Mouse (Mus musculus) induced T-regulatory cell, adult 2 months (primary cell): ENCODE measurements around the gene Lipt2.
A peak's percentile ranks its signal among the peaks of the same experiment; 100 is the strongest.

Experiments
- DNase-seq: peaks from one replicate; pipeline ENCODE4 v3.0.0-alpha.2; 2012; ENCODE audit warnings: low read depth

Lipt2 gene

DNA sequence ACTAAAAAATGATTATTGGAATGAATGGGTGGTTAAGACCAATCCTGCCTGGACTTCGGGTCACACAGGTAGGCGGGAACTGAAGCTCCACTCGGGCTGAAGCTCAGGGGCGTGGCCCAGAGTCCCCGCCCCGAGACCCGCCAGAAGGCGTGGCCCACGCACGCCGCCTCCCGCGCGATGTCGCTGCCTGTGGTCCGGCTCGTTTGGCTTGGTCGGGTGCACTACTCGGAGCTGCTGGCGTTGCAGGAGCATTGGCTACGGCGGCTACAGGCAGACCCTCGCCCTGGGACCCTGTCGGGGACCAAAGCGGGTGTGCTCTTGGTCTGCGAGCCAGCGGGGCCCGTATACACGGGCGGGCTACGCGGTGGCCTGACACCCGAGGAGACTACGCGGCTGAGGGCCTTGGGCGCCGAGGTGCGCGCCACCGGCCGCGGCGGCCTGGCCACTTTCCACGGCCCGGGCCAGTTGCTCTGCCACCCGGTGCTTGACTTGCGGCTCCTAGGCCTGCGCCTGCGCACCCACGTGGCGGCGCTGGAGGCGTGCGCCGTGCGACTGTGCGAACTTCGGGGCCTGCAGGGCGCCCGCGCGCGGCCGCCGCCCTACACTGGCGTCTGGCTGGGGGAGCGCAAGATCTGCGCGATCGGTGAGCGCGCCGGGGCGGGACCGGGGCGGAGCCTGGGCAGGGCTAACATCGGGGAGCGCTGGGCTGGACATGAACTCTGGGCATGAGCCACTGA is at the start of gene Lipt2:
Gene Lipt2 (plus strand): TSS at position 173 of the 737 bp plus-strand sequence.
- DNase-seq: peak; percentile 88

DNA sequence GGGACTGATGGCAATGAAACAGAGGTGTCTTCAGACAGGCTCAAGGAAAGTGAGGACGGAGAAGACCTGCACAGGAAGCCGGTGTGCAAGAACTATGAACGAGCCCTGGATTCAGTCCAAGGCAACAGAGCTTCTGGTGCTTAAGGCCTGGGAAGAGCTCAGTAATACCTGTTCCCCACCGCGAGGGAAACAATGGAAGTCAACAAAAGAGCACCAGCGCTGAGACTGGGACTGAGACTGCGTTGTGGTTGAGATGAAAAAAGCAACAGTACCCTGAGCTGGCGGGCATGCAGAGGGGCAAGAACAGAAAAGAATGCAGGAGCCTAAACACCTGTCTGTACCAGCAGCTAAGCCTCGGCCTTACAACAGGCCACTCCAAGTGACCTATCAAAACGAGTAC is 47.6 kb upstream of the Lipt2 start:
- no peak for DNase-seq

DNA sequence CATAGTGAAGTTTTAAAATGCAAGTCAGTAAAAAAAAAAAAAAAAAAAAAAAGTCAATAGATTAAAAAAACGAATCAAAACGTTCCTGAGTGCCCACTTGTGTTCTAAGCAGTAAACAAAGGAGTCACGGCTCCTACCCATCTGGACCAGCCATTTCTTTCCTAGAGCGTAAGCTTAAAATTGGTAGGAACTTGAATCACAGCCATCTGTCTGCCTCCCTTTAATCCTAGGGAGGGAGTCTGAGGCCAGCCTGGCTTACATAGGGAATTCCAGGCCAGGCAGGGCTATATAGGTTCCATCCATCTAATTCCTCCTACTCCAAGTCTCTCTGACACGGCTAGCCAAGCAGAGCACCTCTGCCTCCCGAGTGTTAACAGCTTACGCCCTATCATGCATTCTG is 45.3 kb upstream of the Lipt2 start:
- no peak for DNase-seq

DNA sequence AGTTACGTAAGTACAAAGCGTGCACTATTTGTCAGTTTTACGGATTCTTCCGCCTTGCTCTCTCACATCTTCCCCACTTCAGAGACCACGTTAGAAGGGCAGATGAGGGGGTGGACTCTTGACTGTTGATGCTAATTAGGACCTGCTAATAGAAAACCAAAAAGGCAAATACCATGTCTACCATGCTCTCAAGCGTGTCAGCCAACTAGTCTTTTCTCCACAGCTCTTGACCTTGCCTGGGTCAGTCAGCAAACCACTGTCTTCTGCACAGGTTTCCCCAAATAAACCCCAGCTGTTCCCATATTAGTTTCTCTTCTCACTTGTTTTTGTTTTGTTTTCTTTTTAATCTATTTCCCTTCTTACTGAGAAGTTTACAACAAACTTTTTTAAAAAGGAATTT is 44.8 kb upstream of the Lipt2 start:
- DNase-seq: no peak

DNA sequence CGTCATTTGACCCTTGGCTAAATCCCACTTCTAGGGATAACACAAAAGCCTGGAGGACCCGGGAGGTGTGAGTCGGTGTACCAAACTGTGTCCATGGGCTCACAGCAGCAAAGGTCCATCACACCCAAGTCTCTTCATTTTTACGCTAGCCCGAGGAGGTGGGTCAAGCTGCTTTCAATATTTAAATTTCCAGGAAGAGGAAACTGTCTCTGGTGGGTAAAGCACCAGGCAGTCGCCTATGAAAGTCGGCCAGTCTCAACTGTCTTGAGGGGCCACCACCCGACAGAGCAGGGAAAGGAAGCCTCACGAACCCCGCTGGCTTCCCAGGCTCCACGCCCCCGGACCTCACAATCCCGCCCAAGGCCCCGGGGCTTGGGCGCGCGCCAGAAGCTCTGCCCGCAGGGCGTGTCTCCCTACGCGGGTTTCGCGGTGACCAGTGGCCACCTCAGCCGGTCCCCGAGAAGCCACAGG is 38.3 kb upstream of the Lipt2 start:
- peak; percentile 68 for DNase-seq

DNA sequence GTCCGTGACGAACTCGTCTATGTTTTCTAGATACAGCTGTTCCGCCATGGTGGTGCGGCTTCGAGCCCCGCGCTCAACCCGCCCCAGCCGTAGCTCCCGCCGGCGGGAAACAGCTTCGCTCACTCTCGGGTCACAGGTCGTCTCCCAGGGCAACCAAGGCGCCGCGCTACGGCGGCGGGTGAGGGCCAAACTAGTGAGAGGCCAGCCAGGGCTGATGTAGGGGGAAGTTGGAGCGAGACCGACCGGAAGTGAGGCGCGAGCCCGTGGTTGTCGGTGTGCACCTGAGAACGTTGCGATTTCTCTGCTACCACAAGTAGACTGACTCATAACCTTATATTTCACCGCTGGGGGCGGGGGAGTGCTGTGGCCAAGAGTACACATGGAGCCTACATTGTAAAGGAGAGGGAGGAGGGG is 37.7 kb upstream of the Lipt2 start, which contains the start of gene Pold3:
Gene Pold3 (minus strand): TSS at position 190 of the 414 bp plus-strand sequence.
- peak; percentile 98 for DNase-seq

DNA sequence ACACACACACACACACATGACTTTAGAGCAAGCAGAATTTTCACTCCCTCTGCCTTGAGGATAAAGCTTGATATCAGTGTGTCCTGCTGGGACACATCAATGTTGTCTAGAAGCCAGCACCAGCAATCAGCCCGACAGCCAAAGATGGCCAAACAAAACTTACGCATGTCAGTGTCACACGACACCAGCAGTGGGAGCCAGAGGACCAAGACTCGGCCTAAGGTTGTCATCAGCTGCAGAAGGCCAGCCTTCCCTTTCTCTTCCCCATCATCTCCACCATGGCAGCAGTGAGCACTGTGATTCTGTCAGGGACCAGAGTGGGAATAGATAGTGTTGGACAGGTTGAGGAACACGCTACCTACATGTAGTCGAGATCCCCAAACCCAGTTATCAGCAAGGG is 35.6 kb upstream of the Lipt2 start:
- peak; percentile 52 for DNase-seq

DNA sequence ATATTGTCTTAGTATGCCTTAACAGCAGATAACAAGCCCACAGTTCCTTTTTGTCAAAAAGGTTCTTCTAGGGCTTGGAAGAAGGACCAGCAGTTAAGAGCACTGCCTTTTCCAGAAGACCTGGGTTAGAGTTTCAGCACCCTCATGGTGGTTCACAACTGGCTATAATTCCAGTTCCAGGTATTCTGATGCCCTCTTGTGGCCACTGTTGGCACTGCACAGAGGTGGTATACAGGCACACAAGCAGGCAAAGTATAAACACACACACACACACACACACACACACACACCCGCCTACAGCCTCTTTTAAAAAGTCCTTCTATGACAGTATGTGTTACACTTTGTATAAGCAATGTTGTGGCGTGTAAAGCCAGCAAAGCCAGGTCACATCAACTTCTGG is 34.9 kb upstream of the Lipt2 start:
- peak; percentile 82 for DNase-seq

DNA sequence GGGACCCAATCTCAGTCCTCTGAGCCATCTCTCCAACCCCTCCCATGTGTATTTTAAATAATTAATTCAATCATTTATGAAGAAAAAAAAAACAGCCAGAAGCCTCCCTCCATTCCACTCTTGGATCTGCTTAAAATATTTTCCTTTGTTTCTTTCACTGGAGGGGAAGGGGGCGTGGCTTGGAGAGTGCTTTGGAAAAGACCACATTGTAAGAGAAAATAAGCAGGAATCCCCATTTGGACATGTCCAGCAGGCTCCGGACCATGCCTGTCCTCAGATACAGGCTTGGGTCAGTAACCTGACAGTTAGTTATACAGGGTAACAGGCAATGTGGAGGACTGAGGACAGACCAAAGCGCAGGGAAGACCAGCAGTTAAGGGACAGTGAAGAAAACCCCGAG is 33.9 kb upstream of the Lipt2 start:
- no peak for DNase-seq

DNA sequence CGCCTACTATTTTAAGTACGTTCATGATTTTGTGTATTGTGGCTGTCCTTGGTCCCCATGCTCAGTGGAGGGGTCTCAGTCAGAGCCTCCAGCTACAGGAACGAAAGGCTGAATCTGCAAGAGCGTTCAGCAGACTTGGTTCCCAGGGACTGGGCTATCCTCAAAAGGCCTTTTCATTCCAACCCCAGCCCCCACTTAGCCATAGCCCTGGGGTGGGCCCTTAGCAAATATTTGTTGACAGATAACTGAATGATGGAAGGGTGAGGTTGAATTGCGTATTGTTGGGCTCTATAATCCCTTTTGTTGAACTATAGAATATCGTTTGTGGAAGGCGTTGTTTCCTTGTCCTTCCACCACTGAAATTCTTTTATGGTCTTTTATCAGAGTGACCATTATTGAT is 32.6 kb upstream of the Lipt2 start:
- no peak for DNase-seq

DNA sequence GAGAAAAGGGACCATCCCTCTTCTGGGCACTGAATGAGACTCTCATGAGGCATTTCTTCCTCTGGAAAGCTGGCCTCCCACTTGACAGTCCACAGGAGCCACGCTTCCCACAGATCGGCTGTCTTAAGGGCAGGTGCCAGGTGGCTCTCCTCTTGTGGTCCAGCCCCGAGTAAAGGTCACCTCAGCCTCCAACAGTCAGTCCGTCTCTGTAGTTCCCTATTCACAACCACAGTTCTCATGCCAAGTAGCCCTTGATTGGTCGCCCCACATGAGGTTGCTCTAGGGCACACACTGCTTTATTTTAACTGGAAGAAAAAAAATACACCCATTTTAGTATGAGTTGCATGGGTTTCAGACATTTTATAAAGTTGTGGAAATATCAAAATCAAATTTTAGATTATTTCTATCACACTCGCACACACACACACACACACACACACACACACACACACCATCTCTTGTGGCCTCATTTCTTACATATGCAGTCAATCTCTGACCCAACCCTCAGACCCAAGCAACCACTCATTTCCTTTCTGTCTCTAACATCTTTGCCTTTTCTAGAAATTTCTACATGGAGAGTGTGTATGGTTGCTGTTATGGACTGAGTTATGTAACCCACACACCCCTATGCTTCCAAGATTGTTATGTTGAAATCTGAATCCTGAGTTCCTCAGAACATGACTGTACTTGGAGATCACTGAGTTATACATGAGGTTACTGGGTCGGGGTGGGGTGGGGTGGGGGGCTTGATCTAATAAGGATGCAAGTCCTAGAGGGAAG is 30.6 kb upstream of the Lipt2 start:
- no peak for DNase-seq

DNA sequence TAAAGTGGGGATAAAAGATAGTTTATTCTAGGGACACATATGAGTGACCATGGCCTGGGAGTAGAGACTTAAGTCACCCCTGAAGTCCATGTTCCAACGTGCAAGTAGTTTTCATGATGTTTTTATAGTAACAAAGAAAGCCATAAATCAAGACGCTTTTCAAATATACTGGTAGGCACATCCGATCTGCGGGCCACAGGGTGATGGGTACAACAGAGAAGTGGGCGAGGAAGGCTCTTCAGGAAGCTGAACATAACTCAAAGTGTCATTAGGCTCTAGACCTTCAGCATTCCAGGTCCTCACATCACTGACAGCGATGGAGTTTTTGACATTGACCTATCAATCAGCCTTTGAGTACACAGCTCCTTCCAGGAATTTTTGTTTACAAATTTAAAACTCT is 28.5 kb upstream of the Lipt2 start:
- no peak for DNase-seq

DNA sequence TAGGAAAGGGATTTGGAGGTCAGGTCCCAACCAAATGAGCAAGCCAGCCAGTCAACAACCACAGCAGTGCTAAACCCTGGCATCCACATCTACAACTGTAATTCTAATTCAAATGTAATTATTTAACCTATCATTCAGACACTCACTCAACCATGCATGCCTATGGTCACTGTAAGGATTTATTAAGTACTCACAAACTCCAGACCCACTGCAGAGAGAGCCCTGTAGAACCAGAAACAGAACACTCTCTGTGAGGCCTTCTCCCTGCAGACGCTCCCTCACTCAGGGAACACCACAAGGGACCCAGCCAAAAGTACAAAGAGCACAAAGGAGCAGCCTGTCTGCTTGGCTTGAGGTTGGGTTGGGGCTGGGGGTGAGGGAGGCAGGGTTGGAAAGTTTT is 26.7 kb upstream of the Lipt2 start:
- no peak for DNase-seq

DNA sequence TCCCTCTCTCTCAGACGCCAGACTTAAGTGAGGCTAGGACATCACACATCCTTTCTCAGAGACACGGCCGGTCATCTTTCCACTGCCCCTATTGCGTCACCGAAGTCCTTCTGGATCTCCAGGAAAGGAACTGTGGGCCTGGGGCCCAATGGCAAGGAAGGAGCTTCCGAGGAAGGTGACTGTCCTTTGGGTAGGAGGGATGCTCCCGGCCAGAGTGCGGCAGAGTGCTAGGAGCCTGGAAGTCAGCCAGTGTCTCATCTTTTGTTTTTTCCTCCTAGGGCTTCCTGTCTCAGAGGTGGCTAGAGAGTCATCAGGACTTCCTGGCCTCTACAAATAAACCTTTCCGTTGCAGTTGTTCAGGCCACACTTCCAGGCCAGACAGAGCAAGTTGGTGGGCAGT is 22.0 kb upstream of the Lipt2 start:
- DNase-seq: no peak

DNA sequence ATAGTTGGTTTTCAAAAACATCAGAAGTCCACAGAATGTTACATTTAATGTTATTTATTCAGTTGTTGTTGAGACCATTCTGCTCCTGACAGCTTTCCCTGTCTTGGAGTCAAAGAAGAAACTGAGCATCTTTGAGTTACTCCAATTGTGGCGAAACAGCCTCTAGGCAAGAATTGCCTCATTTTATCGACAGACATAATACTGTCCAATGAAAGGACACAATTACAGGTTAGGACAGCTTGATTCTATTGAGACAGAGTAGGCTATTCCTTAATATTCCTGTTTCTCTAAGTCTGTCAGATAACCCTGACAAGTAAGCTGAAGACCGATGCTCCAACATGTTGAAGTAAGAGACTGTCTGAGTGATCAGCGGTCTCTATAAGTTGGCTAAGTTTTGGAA is 21.0 kb upstream of the Lipt2 start:
- DNase-seq: no peak

DNA sequence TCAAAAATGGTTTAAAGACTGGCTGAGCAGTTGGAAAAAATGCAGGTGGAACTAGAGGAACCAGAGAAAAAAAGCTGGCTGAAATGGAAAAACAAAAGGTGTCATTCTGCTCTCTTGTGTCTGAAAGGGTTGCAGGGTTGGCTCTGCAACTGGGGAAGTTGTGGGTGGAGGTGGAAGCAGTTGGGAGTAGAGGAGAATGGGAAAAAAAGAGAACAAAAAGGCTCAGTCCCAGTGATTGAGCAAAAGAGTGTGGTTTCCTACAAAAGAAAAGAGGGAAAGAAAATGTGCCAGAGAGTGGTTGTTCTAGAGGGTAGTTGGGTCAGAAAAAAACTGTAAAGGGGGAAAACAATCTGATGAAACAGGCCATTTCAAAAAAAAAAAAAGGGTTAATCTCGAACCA is 18.5 kb upstream of the Lipt2 start:
- DNase-seq: no peak

DNA sequence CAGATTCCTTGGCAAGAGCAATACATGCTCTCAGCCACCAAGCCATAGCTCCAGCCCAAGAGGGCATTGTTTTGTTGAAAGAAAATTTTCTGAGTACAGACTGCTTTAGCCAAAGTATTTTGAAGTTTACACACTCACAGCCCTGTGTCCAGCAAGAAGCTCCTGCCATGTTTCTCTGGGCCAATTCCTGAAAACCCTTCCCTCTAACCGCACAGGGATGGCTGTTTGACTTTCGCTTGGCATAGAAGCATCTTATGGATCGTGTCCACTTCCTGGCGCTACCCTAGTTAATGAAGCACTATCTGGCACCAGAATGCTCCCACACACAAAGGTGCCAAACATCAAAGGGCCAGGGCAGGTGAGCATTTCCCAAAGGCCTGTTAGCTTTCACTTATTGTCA is 10.5 kb upstream of the Lipt2 start:
- no peak for DNase-seq

DNA sequence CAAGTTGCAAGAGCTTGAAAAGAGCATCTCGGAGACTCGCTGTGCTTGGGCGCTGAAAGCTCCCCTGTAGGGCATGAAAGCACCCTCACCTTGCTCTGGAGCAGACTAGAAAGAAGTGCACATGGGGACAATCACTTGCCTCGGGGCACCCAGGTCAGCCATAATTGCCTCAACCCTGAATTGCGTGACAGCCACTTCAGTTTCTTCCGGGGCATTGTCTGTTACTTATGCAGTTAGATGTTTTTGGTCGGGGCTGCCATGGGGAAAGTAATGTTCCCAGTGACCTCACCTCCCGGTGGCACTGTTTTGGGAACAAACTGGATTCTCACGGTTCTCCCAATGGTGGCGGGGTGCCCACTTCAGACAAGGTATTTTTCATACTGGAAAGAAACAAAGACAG is 9.0 kb upstream of the Lipt2 start:
- no peak for DNase-seq

DNA sequence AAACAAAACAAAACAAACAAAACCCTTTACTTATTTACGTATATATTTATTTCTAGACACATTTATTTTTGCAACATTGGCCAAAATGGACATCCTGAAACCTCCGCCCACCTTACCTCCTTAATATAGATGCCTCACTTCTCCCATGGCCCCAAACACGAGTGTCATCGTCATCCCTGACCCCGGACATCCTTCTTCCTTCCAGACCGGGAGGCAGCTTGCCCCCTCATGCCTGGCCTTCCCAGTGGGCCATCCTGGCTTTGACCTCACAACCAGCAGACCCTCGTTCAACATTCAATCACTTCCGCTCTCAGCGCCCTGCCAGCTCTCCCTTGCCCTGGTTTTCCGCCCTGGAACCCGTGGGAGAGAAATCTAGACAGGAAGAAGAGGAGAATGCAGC is 8.5 kb upstream of the Lipt2 start:
- DNase-seq: no peak

DNA sequence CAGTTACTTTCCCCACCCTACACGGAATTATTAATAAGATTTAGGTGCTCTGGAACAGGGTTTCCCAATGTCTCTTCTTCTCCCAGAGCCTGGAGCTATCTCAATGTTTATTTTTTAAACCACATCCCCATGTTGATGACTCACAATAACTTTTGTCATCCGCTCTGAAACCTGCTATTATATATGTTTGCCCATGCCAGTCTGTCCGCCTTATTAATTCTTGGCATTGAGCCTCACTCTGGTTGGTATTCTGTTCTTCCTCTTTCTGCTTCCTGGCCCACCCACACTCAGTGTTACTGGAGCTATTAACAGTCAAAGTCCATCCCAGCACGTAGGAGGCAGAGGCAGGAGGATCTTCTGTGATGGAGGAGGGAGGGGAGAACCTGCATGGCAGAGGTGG is 1.4 kb upstream of the Lipt2 start:
- no peak for DNase-seq

DNA sequence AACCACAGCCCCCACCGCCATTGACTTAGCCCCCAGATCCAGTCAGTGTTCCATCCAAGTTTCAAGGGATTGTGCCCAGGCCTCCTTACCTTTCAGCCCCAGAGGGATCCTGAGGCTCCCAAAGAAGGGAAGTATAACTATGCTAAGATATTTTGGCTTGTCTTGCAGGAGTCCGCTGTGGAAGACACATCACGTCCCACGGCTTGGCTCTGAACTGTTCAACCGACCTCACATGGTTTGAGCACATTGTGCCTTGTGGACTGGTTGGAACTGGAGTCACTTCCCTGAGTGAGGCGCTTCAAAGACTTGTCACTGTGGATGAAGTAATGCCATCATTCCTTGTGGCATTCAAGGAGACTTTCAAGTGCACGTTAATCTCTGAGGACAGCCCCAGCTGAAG is 929 bp downstream of the Lipt2 start:
- no peak for DNase-seq

DNA sequence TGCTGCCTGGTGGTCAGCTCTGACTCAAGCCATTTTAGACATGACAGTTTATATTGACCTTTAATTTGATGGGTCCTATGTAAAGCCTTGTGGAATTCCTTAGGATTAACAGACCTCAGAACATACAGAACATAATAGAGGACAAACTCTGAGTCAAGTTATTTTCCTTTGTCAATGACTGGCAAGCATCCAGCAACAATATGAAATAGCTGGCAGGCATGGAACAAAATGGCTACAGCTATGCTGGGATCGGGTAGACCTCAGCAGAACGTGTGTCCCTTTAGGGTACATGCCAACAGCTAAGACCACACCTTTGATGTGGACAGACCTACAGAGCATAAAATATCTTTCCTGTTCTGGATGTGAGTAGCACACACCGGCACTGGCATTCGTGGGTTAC is 4.4 kb downstream of the Lipt2 start:
- no peak for DNase-seq

DNA sequence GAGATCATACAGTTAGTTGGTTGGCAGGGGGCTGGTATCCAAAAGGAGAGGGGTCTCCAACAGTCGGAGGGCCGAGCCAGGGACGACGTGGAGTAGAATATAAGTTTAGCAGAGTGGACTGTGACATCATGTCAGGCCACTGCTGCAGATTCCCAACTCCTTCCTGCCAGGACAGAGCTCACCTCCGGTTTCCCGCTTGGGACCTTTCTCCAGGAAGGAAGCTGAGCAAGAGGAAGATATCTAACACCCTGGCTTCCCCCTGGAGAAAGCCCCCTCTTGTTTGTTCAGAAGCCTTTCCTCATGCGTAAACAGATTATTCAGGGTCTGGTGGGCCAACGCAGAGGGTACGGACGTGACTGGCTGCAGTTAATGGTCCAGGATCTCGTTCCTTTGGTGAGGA is 9.6 kb downstream of the Lipt2 start:
- DNase-seq: no peak

DNA sequence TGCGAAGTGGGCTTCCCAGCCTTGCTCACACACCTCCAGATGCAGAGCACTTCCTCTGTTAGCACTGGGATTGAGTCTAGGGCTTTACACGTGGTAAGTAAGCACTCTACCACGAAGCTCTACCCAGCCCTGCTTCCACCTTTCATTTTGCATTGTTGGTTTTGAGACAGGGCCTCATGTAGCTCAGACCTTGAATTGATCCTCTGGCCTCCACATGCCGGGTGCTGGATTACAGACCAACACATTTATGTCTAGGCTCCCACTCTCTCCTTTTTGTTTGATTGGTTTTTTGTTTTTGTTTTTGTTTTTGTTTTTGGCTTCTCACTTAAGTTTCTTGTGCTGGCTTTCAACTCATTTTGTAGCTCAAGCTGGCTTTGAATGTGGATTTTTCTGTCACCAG is 11.7 kb downstream of the Lipt2 start:
- DNase-seq: no peak
